Mouse (Mus musculus): Measurements from ENCODE around the gene Plekhn1. TPM values are rescaled to one million over a fixed set of nuclear protein-coding genes. Genes with fewer than 3 reads are reported as not detected.

Plekhn1 gene
- total RNA-seq, 2 experiments from 2014 or later, result 8.5 to 9.2 TPM

- intact Hi-C loops (cut with DNase I), result no loop called here
These were observed 18.5 kb downstream of the Plekhn1 start for GRCm38 (mm10) chr4:156216196-156216595.

GRCm38 (mm10) chr4:156215649-156216048 lies 19.0 kb downstream of the Plekhn1 start, which contains the start of gene Perm1:
Gene Perm1 (plus strand): TSS chr4:156215868.
- intact Hi-C loops (cut with DNase I), result no loop called here
- DNase-seq, result peak; percentile 91 to 93

More at GRCm38 (mm10) chr4:156216196-156216595, 18.5 kb downstream of the Plekhn1 start:
- DNase-seq, result peak; percentile 36 to 49

DNA sequence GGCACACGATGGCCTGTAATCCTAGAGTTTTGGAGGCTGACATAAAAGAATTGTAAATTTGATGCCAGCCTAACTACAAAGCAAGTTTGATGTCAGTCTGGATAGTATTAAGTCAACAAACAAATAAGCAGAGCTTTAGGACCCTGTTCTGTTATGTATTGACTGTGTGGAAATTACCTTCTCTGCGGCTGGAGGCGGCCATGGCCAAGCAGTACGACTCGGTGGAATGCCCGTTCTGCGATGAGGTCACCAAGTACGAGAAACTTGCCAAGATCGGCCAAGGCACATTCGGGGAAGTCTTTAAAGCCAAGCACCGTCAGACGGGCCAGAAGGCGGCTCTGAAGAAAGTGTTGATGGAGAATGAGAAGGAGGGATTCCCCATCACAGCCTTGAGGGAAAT lies 21.5 kb downstream of the Plekhn1 start:
- intact Hi-C loops (cut with DNase I), result no loop called here
- DNase-seq, result no peak

GRCm38 (mm10) chr4:156209963-156210635 lies 24.6 kb downstream of the Plekhn1 start:
- intact Hi-C loops (cut with DNase I), result no loop called here
- no peak for DNase-seq

DNA sequence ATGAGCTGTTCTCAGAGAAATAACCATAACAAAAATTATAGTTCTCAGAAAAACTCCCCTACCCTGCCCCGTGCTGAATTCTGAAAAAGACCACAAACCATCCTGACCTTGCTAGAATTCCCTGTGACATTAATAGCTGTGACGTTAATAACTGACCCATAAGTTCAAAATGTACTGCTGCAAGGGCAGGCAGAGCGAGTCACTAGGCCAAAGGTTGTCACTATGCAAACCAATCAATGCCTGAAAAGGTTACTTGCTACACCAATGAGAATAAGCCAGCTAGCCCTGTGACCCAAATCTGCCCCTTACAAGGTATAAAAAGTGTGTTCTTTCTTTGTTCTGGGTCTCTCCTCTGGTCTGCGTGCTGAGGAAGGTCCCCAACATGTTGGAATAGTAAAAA lies 25.8 kb downstream of the Plekhn1 start:
- intact Hi-C loops (cut with DNase I), result no loop called here
- no peak for DNase-seq

- intact Hi-C loops (cut with DNase I), result no loop called here
- DNase-seq, result peak; percentile 37 to 53
These were observed 31.1 kb downstream of the Plekhn1 start for GRCm38 (mm10) chr4:156203413-156204131.

DNA sequence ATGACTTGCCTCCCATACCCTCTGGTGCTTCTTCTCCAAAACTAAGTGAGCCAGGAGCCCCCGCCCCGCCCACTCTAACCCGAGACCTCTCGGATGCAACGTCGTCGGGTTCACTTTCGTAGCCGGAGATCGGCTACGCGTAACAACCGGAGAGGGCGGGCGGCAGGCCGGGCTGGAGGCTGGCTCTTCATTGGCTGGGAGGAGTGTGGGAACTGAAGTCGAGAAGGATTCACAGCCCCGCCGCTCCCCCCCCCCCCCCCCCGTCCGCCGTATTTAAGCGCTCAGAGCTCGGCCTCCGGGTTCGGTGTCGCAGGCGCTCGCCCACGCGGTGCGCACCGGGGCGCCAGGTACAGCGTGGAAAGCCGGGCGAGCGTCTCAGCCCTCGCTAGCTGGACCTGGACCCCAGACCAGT lies 31.6 kb downstream of the Plekhn1 start, which contains the start of gene AW011738:
Gene AW011738 (plus strand): TSS at position 304 of the 412 bp plus-strand sequence.
- intact Hi-C loops (cut with DNase I), result no loop called here
- peak; percentile 78 to 84 for DNase-seq

- DNase-seq, result peak; percentile 43 to 50
- intact Hi-C loops (cut with DNase I), result no loop called here
These were observed 32.2 kb downstream of the Plekhn1 start for GRCm38 (mm10) chr4:156202462-156202893.

DNA sequence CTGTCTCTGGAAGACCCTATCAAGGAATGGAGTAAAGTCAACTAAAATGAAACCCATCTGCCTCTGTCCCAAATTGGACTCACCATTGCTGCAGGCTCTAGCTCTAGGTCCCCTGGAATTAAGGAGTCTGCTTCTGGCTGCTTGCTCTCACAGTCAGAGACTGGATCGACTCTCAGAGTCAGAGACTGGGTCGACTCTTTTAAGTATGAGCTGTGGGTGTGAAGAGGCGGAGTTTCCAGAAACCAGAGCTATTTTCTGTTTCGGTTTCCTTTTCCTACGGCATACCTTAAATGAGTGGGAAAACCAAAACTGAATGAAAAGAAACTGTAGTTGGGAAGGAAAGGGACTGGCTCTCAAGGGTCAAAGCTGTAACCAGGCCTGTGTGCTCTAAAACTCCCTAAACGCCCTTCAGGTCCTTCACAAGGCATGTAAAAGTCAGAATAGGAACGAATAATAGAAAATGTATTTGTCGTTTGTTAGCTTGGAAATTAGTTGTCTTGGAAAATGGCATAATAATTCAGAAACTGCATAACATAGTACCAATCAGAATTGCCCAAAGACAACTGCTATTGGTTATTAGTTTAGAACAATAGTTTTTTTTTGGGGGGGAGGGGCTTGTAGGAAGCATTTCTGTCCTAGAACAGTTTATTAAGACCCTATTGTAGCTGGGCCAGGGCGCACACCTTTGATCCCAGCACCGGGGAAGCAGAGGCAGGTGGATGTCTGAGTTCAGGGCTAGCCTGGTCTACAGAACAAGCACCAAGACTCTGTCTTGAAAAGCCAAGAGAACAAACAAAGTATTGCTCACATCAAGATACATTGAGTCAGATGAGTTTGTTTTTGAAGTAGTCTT lies 33.8 kb downstream of the Plekhn1 start, which contains the start of gene Isg15:
Gene Isg15 (minus strand): TSS at position 196 of the 853 bp plus-strand sequence.
- intact Hi-C loops (cut with DNase I), result no loop called here
- no peak for DNase-seq

DNA sequence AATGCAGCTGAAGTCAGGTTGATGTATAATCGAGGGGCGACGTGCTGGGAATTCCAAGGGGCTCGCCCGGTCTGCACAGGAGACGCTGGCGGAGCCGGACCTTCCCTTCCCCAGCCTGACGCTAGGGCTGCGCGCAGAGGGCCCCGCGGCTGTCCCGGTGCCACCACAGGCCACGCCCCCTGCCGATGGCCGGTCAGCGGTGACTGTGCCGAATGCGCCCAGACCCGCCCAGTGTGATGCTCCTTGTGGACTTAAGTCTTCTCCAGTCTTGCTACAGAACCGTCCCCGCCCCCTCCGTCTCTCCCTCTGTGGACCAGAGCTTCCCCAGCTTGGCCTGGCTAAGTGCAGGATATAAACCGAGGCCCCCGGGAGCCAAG lies 36.8 kb downstream of the Plekhn1 start:
- peak; percentile 93 to 95 for DNase-seq
- intact Hi-C loops (cut with DNase I), result loop anchor here (5.0 kb wide), 1 partner anchor 86 kb away; no protein-coding TSS in a partner anchor

DNA sequence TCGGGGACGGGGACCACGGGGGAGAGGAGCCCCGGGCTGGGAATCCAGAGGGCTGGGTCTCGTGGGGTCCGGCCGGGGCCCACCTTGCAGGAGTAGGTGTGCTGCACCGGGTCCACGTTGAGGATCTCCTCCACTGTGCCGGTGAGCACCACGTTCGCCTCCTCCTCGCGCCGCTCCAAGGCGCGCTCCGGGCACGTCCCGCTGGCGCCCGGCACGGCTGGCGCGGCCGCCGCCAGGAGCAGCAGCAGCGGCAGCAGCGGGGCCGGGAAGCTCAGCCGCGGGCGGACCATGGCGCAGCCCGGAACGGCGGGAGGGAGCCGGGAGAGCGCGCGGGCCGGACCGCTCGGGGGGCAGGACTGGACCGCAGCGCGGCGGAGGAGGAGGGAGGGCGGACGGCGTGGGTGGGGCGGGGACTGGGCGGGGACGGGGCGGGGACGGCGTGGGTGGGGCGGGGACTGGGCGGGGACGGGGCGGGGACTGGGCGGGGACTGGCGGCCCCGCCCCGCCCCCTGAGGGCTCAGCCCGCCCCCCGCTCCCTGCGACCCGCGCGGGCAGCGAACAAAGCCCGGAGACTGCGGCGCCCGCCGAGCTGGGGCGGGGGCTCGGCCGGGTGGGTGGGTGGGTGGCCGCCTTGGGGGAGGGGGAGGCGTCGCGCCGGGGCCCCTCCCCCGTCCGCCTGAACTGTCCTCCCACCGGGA lies 37.4 kb downstream of the Plekhn1 start, which contains the start of gene Agrn:
Gene Agrn (minus strand): TSS at position 358 of the 698 bp plus-strand sequence.
- DNase-seq, result peak; percentile 74

DNA sequence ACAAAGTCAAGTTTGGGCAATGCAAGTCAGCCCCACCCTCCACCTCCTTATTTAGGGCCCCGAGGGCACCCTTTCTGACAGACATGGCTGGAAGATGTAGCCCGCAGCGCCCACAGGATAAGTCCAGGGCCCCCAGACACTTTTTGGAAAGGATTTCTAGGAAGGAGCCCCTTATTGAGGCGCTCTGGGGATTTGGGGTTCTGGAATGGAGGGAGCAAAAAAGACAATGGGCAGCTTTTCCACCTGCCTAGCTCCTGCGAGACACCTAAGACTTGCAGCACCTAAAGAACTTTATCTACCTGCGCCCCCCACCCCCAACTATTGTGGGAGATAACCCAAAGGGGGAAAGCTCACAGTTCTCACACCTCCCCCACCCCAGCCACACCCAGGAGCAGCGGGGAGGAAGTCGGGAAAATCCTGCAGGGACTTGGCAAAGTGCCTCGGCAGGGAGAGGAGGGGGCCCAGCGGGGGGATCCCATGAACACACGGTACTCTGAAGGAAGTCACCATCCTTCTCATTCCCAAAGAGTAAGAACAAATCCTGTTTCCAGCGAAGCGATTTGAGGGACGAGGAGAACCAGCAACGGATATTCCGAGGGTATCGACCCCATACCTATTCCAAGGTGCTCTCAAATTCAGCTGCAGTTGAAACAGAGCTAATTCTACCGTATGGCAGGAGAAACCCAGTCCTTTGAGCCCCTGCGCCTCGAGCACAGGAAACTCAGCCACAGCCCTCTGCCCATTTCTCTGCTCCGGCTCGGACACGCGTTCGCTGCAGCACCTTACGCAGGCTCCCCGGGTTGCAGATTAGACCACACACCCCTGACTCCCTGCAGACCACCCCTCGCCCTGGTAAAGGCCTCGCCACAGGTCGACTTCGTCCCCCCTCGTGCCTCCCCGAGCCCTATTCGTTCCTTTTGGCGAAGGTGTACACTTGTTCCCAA lies 38.5 kb downstream of the Plekhn1 start:
- intact Hi-C loops (cut with DNase I), result loop anchor here (5.0 kb wide), 1 partner anchor 84 kb away; no protein-coding TSS in a partner anchor
- peak; percentile 79 to 82 for DNase-seq

More for the DNA sequence above, 37.4 kb downstream of the Plekhn1 start, which contains the start of gene Agrn:
- intact Hi-C loops (cut with DNase I), result loop anchor here (5.0 kb wide), 1 partner anchor 85 kb away; no protein-coding TSS in a partner anchor

DNA sequence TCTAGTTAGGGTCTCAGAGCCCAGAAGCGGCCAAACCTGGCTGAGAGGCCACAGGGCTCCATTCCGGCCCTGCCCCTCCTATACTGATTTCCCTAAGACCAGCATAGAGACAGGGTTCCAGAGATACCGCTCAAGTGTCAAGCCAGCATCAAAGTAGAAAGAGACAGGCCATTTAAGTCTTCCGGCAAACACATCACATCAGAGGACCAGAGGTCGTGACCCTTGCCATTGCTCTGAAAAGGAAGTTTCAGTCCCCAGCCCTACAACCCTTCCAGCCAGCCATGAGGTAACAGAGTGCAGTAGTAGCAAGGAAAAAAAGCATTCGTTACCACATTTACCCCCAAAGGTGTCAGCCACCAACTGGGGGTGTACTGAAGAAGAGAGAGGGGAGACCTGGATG lies 40.3 kb downstream of the Plekhn1 start:
- intact Hi-C loops (cut with DNase I), result no loop called here
- DNase-seq, result no peak

DNA sequence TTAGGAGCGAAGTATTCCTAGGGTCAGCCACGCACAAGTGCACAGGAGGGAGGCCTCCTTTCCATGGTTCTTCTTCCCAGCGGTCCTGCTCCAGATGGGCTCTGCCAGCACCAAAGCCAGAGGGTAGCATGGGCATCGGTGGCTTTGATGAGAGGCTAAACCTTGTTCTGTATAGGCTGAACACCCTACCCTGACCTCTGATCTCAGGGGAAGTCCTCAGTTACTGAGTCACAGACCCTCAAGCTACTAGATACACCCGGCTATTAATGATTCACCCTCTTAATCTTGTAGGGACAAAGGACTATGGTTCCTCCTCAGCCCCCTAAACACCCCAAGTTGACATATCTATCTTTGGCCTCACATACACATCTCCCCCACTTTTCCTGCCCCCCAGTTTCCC lies 40.8 kb downstream of the Plekhn1 start:
- intact Hi-C loops (cut with DNase I), result no loop called here
- no peak for DNase-seq

- intact Hi-C loops (cut with DNase I), result no loop called here
- DNase-seq, result no peak
These were observed 41.5 kb downstream of the Plekhn1 start for GRCm38 (mm10) chr4:156193200-156193590.

DNA sequence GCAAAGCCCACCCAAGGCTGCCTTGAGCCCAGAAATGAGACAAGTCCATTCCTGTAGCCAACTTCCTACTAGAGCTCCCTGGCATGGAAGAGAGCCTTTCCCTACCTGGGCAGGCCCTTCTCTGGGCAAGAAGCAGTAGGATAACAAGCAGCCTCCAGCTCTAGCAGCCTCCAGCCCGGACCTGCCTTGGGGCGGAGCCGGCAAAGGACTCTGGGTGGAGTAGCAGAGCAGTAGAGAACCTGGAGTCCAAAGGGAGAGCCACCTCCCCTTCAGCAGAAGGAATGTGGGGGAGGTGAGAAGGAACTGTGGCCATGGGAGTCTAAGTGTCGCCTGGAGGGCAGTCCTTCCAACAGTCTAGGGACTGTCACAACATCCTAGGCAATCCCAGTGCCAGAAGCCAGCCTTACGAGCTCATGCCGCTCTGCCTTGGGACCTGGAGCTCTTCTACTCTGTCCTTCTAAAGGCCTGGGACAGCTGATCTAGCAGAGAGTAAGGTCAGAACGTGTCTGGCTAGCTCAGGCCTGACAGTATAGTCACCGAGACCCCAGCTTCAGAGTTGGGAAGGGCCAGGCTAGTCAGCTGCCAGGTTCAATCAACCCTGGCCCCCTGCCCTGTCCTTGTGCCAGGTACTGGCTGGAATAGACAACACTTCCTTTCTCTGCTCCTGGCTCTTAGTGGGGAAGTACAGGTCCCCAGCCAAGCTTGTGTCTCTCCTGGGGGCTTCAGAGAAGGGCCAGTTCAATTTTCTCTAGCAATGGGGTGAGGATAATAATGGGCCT lies 42.0 kb downstream of the Plekhn1 start:
- peak; percentile 60 to 62 for DNase-seq
- intact Hi-C loops (cut with DNase I), result no loop called here

GRCm38 (mm10) chr4:156188811-156189323 lies 45.8 kb downstream of the Plekhn1 start:
- intact Hi-C loops (cut with DNase I), result no loop called here
- DNase-seq, result peak in 1 of 2 experiments; percentile 42
